Mouse (Mus musculus) embryonic fibroblast, embryonic 13.5 days (primary cell): ENCODE data around the gene Xpnpep3.

Experiments used
- CTCF ChIP-seq: IDR thresholded peaks from 2 replicates; pipeline ENCODE4 v1.5.1; 2011; ENCODE audit warnings: mild to moderate bottlenecking, control low read depth, low read length, moderate library complexity, borderline replicate concordance; ENCODE audit not compliant: insufficient read depth
- POLR2A ChIP-seq: IDR thresholded peaks from 2 replicates; pipeline ENCODE4 v1.6.1; 2011; ENCODE audit warnings: low read depth, mild to moderate bottlenecking, control low read depth, low read length, moderate library complexity

DNA sequence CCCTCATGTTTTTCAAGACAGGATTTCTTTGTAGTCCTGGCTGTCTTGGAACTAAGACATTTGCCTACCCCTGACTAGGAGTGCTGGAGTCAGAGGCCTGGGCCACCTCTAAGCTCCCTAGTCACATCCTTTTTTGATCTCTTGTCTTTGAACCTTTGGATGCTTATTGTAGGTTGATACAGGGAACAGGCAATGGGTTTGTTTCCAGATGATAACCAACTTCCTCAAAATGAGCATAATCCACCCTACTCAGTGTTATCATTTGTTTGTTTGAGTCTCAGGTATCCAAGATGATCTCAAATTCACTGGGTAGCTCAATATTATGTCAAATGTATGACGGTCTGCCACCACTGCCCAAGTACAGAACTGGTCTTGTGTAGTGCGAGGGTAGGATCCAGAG is 104.1 kb downstream of the Xpnpep3 start:
- no peak for TF ChIP-seq CTCF
- TF ChIP-seq POLR2A, result no peak
